Mouse (Mus musculus) G1E-ER4 (cell line): ENCODE measurements around the gene Gvin1. TPM values are rescaled to one million over a fixed set of nuclear protein-coding genes. Genes with fewer than 3 reads are reported as not detected.
"Not testable (repeated sequence)": the region's sequence is repeated elsewhere in the genome, so short reads cannot be mapped to it uniquely, and the experiment has no call there.

ENCODE experiments used
- GATA1 ChIP-seq: IDR thresholded peaks from one replicate; pipeline ENCODE4 v1.8.0; 2012; ENCODE audit warnings: low read length, inconsistent platforms
- polyA plus RNA-seq: library from polyadenylated mRNA; stranded (reverse); fragments of >175 nt; gene quantifications from 2 replicates; pipeline ENCODE4 v1.2.3, GENCODE M21; 2012

The Gvin1 gene
- 0.01 TPM in 1 of 2 replicates, not detected in the other for polyA plus RNA-seq

- not testable (repeated sequence) for TF ChIP-seq GATA1
Observed at GRCm38 (mm10) chr7:106215177-106215576, at the start of gene Gvin1. Gene Gvin1 (minus strand): TSS chr7:106215326.

GRCm38 (mm10) chr7:106251844-106252517 lies 36.9 kb upstream of the Gvin1 start:
- no peak for TF ChIP-seq GATA1

GRCm38 (mm10) chr7:106248922-106249321 lies 33.8 kb upstream of the Gvin1 start:
- no peak for TF ChIP-seq GATA1

- TF ChIP-seq GATA1, result no peak
Observed at GRCm38 (mm10) chr7:106248245-106248644, 33.1 kb upstream of the Gvin1 start.

GRCm38 (mm10) chr7:106245601-106246000 lies 30.5 kb upstream of the Gvin1 start:
- TF ChIP-seq GATA1, result no peak

GRCm38 (mm10) chr7:106237192-106237465 lies 22.0 kb upstream of the Gvin1 start:
- TF ChIP-seq GATA1, result no peak

GRCm38 (mm10) chr7:106236327-106237191 lies 21.4 kb upstream of the Gvin1 start:
- no peak for TF ChIP-seq GATA1

- TF ChIP-seq GATA1, result no peak
Observed at GRCm38 (mm10) chr7:106235596-106235995, 20.5 kb upstream of the Gvin1 start.
